Mouse (Mus musculus) limb, embryonic 14.5 days (tissue): ENCODE measurements around the gene Ifit3b. TPM values are rescaled to one million over a fixed set of nuclear protein-coding genes. Genes with fewer than 3 reads are reported as not detected.
"Not testable (repeated sequence)": the region's sequence is repeated elsewhere in the genome, so short reads cannot be mapped to it uniquely, and the experiment has no call there.

Experiments used
- ATAC-seq: fragments of 200-750 bp; cut with Nextera tagmentation; 2 replicates; pipeline ENCODE4 v1.8.0; 2017; ENCODE audit warnings: low read depth, moderate number of reproducible peaks, moderate TSS enrichment; ENCODE audit not compliant: low FRiP score
- DNase-seq: peaks from one replicate; pipeline ENCODE4 v3.0.0-alpha.2; 2015; ENCODE audit warnings: low spot score
- H3K27ac ChIP-seq: fragments of 300-500 bp; sonication (generic); replicated peaks from 2 replicates; pipeline ENCODE4 v1.5.1; 2014; ENCODE audit warnings: low read depth, mild to moderate bottlenecking, low read length, moderate library complexity, mixed read lengths
- H3K27me3 ChIP-seq: fragments of 300-500 bp; sonication (generic); 2 replicates; pipeline ENCODE4 v1.6.1; 2014; ENCODE audit warnings: low read length, mixed read lengths; ENCODE audit not compliant: control insufficient read depth, insufficient read depth
- H3K36me3 ChIP-seq: fragments of 300-500 bp; sonication (generic); 2 replicates; pipeline ENCODE4 v1.6.1; 2014; ENCODE audit warnings: mild to moderate bottlenecking, low read length, moderate library complexity, mixed read lengths; ENCODE audit not compliant: control insufficient read depth, insufficient read depth
- H3K4me1 ChIP-seq: fragments of 300-500 bp; sonication (generic); 2 replicates; pipeline ENCODE4 v1.6.1; 2014; ENCODE audit warnings: antibody characterized with exemption, low read length, mixed read lengths; ENCODE audit not compliant: control insufficient read depth, insufficient read depth
- H3K4me2 ChIP-seq: fragments of 300-500 bp; sonication (generic); replicated peaks from 2 replicates; pipeline ENCODE4 v1.6.1; 2014; ENCODE audit warnings: low read depth, mild to moderate bottlenecking, low read length, moderate library complexity; ENCODE audit not compliant: severe bottlenecking
- H3K4me3 ChIP-seq: fragments of 300-500 bp; sonication (generic); replicated peaks from 2 replicates; pipeline ENCODE4 v1.5.1; 2014; ENCODE audit warnings: low read length
- H3K9ac ChIP-seq: fragments of 300-500 bp; sonication (generic); 2 replicates; pipeline ENCODE4 v1.6.1; 2014; ENCODE audit warnings: mild to moderate bottlenecking, low read depth, low read length, moderate library complexity; ENCODE audit not compliant: severe bottlenecking
- H3K9me3 ChIP-seq: fragments of 300-500 bp; sonication (generic); 2 replicates; pipeline ENCODE4 v1.6.1; 2016; ENCODE audit warnings: low read length; ENCODE audit not compliant: control insufficient read depth
- POLR2A ChIP-seq: fragments of 200-500 bp; IDR thresholded peaks from 2 replicates; pipeline ENCODE4 v1.8.0; 2012; ENCODE audit warnings: inconsistent platforms, mild to moderate bottlenecking, moderate library complexity, borderline replicate concordance; ENCODE audit not compliant: insufficient read depth, insufficient read length; ENCODE audit errors: extremely low read depth
- WGBS: fragments of 180-500 bp; shearing (Covaris S2); extraction: QIAGEN DNeasy Blood & Tissue Kit; methylation state at CpG from one replicate; pipeline ENCODE4 v1.1.7; 2014; 5-methylcytosine and 5-hydroxymethylcytosine counted together
- polyA plus RNA-seq, 2 experiments: library from polyadenylated mRNA; depleted of rRNA in 1 of 2; stranded (reverse) in 1 of 2; unstranded in 1 of 2; fragments of >200 nt; fragmentation: Nextera tagmentation in 1 of 2; extraction: Ambion mirVana in 1 of 2; gene quantifications; 2 replicates each; pipeline versions ENCODE4 v1.2.1 to v1.2.3; 2012 to 2014

The Ifit3b gene
- polyA plus RNA-seq, 2 experiments, result 0.20 TPM; not detected in 1

- H3K4me3 ChIP-seq, result no peak overlapping the region
- H3K9me3 ChIP-seq, result no peaks in the 10 kb centered on the region
- H3K36me3 ChIP-seq, result no peaks in the 10 kb centered on the region
- no peak overlapping the region for H3K4me2 ChIP-seq
- no peaks in the 10 kb centered on the region for H3K27me3 ChIP-seq
- no peak overlapping the region for H3K27ac ChIP-seq
- no peak for ATAC-seq
- no peak overlapping the region for H3K9ac ChIP-seq
- no peak for DNase-seq
- 69% methylated on average over 5 of the region's 5 CpGs for WGBS
- H3K4me1 ChIP-seq, result no peaks in the 10 kb centered on the region
- no peak for TF ChIP-seq POLR2A
Observed at GRCm38 (mm10) chr19:34642616-34643015, 34.8 kb downstream of the Ifit3b start.

- H3K4me2 ChIP-seq, H3K4me3 ChIP-seq, H3K36me3 ChIP-seq, DNase-seq, H3K9ac ChIP-seq, ATAC-seq, H3K9me3 ChIP-seq, H3K4me1 ChIP-seq, H3K27me3 ChIP-seq, H3K27ac ChIP-seq: not testable (repeated sequence)
- 88% methylated on average over 6 of the region's 8 CpGs for WGBS
Observed at GRCm38 (mm10) chr19:34647630-34648029, 39.9 kb downstream of the Ifit3b start.

- H3K9me3 ChIP-seq, result no peaks in the 10 kb centered on the region
- WGBS, result 83% methylated on average over 3 of the region's 3 CpGs
- no peaks in the 10 kb centered on the region for H3K4me1 ChIP-seq
- no peak for ATAC-seq
- no peaks in the 10 kb centered on the region for H3K36me3 ChIP-seq
- DNase-seq, result no peak
- no peak overlapping the region for H3K4me2 ChIP-seq
- no peak overlapping the region for H3K27ac ChIP-seq
- no peak for TF ChIP-seq POLR2A
- no peaks in the 10 kb centered on the region for H3K27me3 ChIP-seq
- no peak overlapping the region for H3K9ac ChIP-seq
- no peak overlapping the region for H3K4me3 ChIP-seq
Observed at GRCm38 (mm10) chr19:34650276-34650675, 42.5 kb downstream of the Ifit3b start.

GRCm38 (mm10) chr19:34650997-34651396, 43.2 kb downstream of the Ifit3b start:
- Histone ChIP-seq H3K27me3 (no peaks in the 10 kb centered on the region), H3K9ac (no peak overlapping the region), H3K4me2 (no peak overlapping the region), H3K36me3 (no peaks in the 10 kb centered on the region), H3K9me3 (no peaks in the 10 kb centered on the region), H3K4me3 (no peak overlapping the region), H3K27ac (no peak overlapping the region), H3K4me1 (no peaks in the 10 kb centered on the region)
- no peak for TF ChIP-seq POLR2A
- 82% methylated on average over 6 of the region's 6 CpGs for WGBS
- no peak for ATAC-seq
- DNase-seq, result no peak

GRCm38 (mm10) chr19:34655227-34655805, 47.5 kb downstream of the Ifit3b start:
- WGBS, result 77% methylated on average over 10 of the region's 10 CpGs
- no peaks in the 10 kb centered on the region for H3K27me3 ChIP-seq
- no peak for TF ChIP-seq POLR2A
- no peak for DNase-seq
- H3K9me3 ChIP-seq, result no peaks in the 10 kb centered on the region
- no peak overlapping the region for H3K4me3 ChIP-seq
- no peaks in the 10 kb centered on the region for H3K4me1 ChIP-seq
- H3K9ac ChIP-seq, result no peak overlapping the region
- H3K27ac ChIP-seq, result no peak overlapping the region
- H3K4me2 ChIP-seq, result no peak overlapping the region
- no peak for ATAC-seq
- H3K36me3 ChIP-seq, result no peaks in the 10 kb centered on the region
